Mouse (Mus musculus) ES-CJ7 (cell line): ENCODE results near the gene Slco3a1.
"Not testable (repeated sequence)": the region's sequence is repeated elsewhere in the genome, so short reads cannot be mapped to it uniquely, and the experiment has no call there.

Experiments used
- DNase-seq: peaks from one replicate; pipeline ENCODE4 v3.0.0; 2011; ENCODE audit warnings: low read depth, low spot score

The Slco3a1 gene

GRCm38 (mm10) chr7:74432950-74433349, 121.6 kb downstream of the Slco3a1 start:
- DNase-seq, result no peak

DNA sequence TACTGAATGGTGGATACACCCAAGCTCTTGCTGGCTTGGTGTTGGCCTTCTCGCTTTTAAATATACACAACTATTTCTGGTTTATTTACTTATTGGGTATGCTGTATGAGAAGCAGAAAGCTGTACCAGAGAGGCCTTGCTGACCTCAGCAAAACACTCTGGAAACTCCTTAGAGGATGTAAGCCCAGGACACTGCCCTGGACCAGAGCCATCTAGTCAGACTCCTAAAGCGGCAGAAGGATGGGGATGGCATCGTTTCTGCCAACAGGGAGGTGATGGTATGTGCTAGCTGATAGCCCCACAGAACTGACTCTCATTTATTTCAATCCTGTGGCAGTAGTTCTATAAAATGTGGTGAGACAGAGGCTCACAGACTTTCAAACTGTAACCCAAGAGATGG, 125.3 kb downstream of the Slco3a1 start:
- DNase-seq, result no peak

DNA sequence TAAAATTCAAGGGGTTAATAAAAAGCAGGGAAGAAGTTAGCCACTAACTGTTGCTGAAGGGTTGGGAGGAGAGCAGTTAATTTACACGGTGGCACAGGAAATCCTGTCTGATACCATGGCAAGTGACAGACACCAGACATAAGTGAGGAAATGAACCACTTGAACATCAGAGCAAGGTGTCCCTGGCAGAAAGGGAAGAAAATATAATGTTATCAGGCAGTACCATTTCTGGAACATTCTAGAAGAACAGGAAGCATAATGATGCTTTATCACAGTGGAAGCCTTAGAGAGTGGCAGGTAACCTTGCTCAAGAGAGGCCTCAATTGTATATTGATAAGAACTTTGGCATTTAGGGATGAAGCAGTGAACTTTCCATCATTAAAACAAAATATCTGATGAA, 127.4 kb downstream of the Slco3a1 start:
- DNase-seq, result no peak

- no peak for DNase-seq
These were observed 128.6 kb downstream of the Slco3a1 start for GRCm38 (mm10) chr7:74425941-74426340.

- no peak for DNase-seq
These were observed 130.4 kb downstream of the Slco3a1 start for GRCm38 (mm10) chr7:74423928-74424850.

- DNase-seq, result no peak
These were observed 131.3 kb downstream of the Slco3a1 start for GRCm38 (mm10) chr7:74423316-74423715.

GRCm38 (mm10) chr7:74422731-74423130, 131.8 kb downstream of the Slco3a1 start:
- DNase-seq, result no peak

- DNase-seq, result no peak
These were observed 132.6 kb downstream of the Slco3a1 start for GRCm38 (mm10) chr7:74422002-74422401.

DNA sequence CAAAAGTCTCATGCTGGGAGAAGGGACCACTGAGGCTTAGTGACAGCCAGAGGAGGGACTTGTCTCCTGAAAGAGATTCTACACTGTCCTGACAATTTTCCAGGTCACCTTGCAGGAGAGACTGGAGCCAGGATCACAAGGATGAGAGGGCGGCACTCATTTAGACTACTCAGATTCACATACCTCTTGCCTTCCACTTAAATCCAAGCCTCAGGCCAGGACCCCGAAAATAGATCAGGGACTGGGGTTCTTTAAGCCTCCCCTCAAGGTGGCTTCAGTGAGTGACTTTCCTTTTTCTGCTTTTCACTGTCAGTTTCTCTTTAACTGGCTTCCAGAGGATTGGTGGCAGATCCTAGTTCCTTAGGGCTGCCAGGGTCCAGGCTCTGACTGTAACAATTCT, 133.0 kb downstream of the Slco3a1 start:
- no peak for DNase-seq

- no peak for DNase-seq
These were observed 134.9 kb downstream of the Slco3a1 start for GRCm38 (mm10) chr7:74419706-74420105.

DNA sequence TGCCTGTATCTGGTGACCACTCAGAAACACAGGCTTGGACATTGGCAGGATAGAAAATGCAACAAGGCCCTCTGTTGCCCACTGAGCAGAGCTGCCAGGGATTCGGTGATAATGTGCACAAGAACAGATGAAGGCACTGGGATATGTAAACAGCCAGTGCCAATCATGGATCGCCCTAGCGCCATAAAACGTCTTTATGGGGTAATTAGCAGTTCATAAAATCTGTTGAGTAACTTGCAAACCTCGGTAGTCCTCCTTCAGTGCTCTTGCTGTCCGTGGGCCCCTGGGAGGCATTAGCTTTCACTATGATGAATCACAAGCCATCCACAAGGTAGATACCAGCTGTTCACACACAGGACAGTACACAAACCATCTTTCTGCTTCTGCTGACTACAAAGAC, 137.6 kb downstream of the Slco3a1 start:
- DNase-seq, result no peak

GRCm38 (mm10) chr7:74415241-74415640, 139.3 kb downstream of the Slco3a1 start:
- no peak for DNase-seq

GRCm38 (mm10) chr7:74413738-74414716, 140.6 kb downstream of the Slco3a1 start:
- no peak for DNase-seq

DNA sequence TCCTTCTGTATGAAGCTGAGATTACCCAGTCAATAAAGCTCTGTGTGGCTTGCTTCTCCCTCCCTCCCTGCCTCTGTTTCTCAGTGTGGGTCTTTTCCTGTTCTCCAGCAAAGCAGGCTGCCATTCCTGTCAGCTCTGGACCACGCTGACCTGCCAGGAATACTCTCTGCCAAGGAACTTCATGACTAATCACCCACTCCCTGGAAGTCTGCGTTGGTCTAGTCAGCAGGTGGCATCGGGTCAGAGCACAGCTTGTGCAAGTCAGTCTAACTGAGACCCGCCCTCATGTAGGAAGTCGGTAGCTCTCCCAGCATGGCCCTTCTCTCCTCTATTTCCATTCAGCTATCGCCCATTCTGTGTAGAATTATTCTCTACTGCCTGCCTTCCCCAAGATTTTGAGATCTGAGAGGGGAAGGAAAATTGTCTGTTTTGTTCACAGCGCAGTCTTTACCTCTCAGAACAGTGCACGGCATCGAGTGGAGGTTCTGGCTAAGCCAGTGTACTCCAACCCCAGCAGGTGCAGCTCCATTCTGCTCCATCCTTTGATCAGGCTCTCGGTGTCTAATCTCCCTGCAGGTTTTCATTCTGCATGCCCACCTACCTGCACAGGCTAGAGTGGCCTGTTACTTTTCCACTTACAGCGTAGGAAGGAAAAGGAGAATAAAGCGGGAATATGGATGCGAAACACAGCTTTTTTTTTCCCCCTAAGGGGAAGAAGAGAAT, 145.8 kb downstream of the Slco3a1 start:
- no peak for DNase-seq

DNA sequence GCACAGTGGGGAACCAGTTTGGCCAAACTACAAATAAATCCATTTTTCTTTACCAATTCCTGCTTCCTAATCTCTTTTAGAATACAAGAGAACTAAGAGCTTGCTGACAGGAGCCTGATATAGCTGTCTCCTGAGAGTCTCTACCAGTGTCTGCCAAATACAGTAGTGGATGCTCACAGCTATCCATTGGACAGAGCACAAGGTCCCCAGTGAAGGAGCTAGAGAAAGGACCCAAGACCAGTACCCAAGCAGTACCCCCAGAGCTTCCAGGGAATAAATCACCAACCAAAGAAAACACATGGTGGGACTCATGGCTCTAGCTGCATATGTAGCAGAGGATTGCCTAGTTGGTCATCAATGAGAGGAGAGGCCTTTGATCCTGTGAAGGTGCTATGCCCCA, 146.7 kb downstream of the Slco3a1 start:
- not testable (repeated sequence) for DNase-seq

GRCm38 (mm10) chr7:74399729-74400128, 154.9 kb downstream of the Slco3a1 start:
- DNase-seq, result no peak

GRCm38 (mm10) chr7:74399154-74399553, 155.4 kb downstream of the Slco3a1 start:
- no peak for DNase-seq

GRCm38 (mm10) chr7:74398326-74398725, 156.3 kb downstream of the Slco3a1 start:
- no peak for DNase-seq

GRCm38 (mm10) chr7:74391451-74391873, 163.1 kb downstream of the Slco3a1 start:
- DNase-seq, result no peak

DNA sequence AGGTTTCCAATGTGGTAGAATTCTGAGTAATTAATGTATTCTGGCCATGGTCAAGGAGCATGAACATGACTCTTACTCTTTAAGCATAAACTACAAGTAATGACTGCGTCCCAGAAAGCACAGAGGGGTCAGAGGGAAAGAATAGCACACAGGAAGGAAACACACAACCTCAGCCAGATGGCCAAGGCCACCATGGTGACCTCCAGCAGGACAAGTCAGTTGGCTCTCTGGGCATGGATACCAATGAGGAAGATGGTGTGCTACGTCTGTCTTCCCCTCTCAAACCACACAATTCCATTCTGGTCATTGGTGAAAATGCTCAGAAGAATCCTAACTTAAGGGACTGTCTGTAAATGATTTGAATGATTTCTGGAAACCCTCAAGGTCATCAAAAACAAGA, 165.0 kb downstream of the Slco3a1 start:
- DNase-seq, result no peak

DNA sequence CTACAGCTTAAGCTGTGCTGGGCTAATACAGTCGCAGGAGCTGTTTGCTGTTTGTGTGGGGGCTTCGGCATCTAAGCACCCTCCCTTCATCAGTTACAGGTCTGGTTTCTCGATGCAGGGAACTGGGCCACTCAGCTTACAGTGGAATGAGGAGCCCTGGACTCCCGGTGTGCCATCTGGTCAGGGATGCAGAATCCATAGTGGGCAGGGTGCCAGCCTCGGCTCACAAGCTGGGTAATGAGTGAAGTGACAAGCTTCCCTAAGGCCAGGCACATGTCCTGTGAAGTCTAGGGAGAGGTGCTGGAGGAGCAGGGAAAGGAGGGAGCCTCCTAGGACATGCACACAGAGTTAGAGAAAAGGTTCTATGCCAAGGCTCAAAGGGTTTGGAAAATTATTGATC, 168.3 kb downstream of the Slco3a1 start:
- no peak for DNase-seq
